Mouse (Mus musculus) limb, embryonic 11.5 days (tissue): ENCODE results near the gene Lcn12. TPM values are rescaled to one million over a fixed set of nuclear protein-coding genes. Genes with fewer than 3 reads are reported as not detected.

Source experiments
- ATAC-seq: fragments of 200-750 bp; cut with Nextera tagmentation; 2 replicates; pipeline ENCODE4 v1.8.0; 2017; ENCODE audit warnings: low read depth; ENCODE audit not compliant: insufficient number of reproducible peaks, low FRiP score, low TSS enrichment
- DNase-seq: peaks from one replicate; pipeline ENCODE4 v3.0.0-alpha.2; 2015; ENCODE audit warnings: low spot score
- H3K27ac ChIP-seq: fragments of 300-500 bp; sonication (generic); replicated peaks from 2 replicates; pipeline ENCODE4 v1.5.1; 2014; ENCODE audit warnings: low read depth, mild to moderate bottlenecking, low read length
- H3K27me3 ChIP-seq: fragments of 300-500 bp; sonication (generic); 2 replicates; pipeline ENCODE4 v1.6.1; 2014; ENCODE audit warnings: mild to moderate bottlenecking, low read length, mixed read lengths; ENCODE audit not compliant: control insufficient read depth, insufficient read depth
- H3K36me3 ChIP-seq: fragments of 300-500 bp; sonication (generic); 2 replicates; pipeline ENCODE4 v1.6.1; 2014; ENCODE audit warnings: mild to moderate bottlenecking, low read length, moderate library complexity, mixed read lengths; ENCODE audit not compliant: control insufficient read depth, insufficient read depth
- H3K4me1 ChIP-seq: fragments of 300-500 bp; sonication (generic); 2 replicates; pipeline ENCODE4 v1.6.1; 2014; ENCODE audit warnings: low read length, mixed read lengths; ENCODE audit not compliant: control insufficient read depth, insufficient read depth
- H3K4me2 ChIP-seq: fragments of 300-500 bp; sonication (generic); 2 replicates; pipeline ENCODE4 v1.6.1; 2014; ENCODE audit warnings: low read depth, mild to moderate bottlenecking, moderate library complexity; ENCODE audit not compliant: severe bottlenecking
- H3K4me3 ChIP-seq: fragments of 300-500 bp; sonication (generic); 2 replicates; pipeline ENCODE4 v1.5.1; 2014; ENCODE audit warnings: low read depth, low read length
- H3K9ac ChIP-seq: fragments of 300-500 bp; sonication (generic); 2 replicates; pipeline ENCODE4 v1.6.1; 2014; ENCODE audit warnings: mild to moderate bottlenecking, low read length
- H3K9me3 ChIP-seq: fragments of 300-500 bp; sonication (generic); 2 replicates; pipeline ENCODE4 v1.6.1; 2016; ENCODE audit warnings: low read length; ENCODE audit not compliant: control insufficient read depth
- WGBS: fragments of 180-500 bp; shearing (Covaris S2); extraction: QIAGEN DNeasy Blood & Tissue Kit; methylation state at CpG from one replicate; pipeline ENCODE4 v1.1.7; 2014; 5-methylcytosine and 5-hydroxymethylcytosine counted together
- polyA plus RNA-seq: library from polyadenylated mRNA; unstranded; fragments of >200 nt; fragmentation: Nextera tagmentation; extraction: Ambion mirVana; gene quantifications from 2 replicates; pipeline ENCODE4 v1.2.1, GENCODE M21; 2014

Gene Lcn12
- polyA plus RNA-seq, 1 experiment from 2014 or later: not detected

DNA sequence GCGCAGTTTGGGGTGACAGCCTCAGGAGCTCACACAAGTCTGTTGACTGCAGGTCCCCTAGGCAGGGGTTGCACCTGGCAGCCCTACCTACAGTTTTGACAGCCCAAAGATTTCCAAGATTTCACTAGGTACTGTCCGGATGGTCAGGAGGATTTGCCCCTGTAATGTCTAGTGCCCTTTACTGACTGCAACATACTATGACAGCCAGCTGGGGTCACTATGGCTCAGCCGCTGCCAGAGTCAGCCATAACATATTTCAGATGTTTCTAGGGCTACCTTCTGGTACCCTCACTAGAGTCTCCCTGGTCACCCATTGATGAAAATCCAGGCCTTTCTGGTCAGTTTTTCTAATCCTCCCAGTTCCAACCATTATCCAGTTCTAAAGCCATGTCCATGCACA lies 16.2 kb upstream of the Lcn12 start:
- no peak for DNase-seq

DNA sequence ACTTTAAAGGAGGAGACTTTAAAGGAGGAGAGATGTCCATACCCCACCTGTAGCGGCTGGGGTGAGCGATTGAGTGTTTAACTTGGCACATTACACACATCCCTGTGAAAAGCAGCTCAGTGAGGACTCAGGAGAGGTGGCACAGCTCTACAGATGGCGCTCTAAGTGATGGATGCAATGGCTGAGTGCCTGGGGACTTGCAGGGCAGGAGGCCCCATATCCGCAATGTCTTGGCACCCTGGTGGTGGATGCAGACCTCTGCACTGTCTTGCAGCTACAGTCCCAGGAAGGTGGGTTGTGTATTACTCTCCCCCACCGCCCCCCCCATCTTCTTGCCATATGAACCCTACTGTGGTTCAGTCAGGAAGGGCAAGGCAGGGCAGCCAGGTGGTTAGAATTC lies 13.3 kb upstream of the Lcn12 start:
- no peak overlapping the region for H3K4me2 ChIP-seq
- no peak for DNase-seq
- no peak overlapping the region for H3K27ac ChIP-seq
- H3K9me3 ChIP-seq: no peaks in the 10 kb centered on the region
- no peak overlapping the region for H3K4me3 ChIP-seq
- 27% methylated on average over 5 of the region's 5 CpGs for WGBS
- H3K9ac ChIP-seq: no peak overlapping the region
- ATAC-seq: no peak
- peaks cover 9% of the 10 kb centered on the region; the same call in 1 of the 2 replicates for H3K36me3 ChIP-seq
- H3K4me1 ChIP-seq: no peaks in the 10 kb centered on the region
- H3K27me3 ChIP-seq: no peaks in the 10 kb centered on the region

More for the DNA sequence above, 16.2 kb upstream of the Lcn12 start:
- Histone ChIP-seq H3K9me3 (no peaks in the 10 kb centered on the region), H3K9ac (no peak overlapping the region), H3K4me3 (no peak overlapping the region), H3K4me1 (no peaks in the 10 kb centered on the region), H3K4me2 (no peak overlapping the region), H3K27me3 (no peaks in the 10 kb centered on the region), H3K27ac (no peak overlapping the region), H3K36me3 (peaks cover 3% of the 10 kb centered on the region; the same call in 1 of the 2 replicates)
- ATAC-seq: no peak
- WGBS: 65% methylated on average over 3 of the region's 3 CpGs

DNA sequence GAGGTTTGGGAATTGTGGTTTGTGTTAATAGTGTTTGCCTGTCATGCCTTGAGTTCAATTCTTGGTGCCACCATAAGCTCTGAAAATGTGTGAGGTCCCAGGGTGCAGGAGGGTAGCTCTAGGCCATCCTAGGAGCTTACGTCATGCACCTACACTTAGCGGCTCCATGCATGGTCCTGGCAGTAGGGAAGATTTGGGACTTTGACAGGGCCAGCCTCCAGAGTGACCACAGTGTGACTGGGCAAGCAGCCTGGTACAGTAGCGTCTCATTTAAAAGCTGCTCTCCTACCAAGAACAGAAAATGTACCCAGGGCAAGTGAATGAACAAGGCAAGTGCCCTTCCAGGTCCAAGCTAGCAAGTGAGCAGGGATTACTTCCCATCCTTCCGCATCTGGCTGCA lies 12.1 kb upstream of the Lcn12 start:
- DNase-seq (no peak), ATAC-seq (no peak)
- WGBS: 94% methylated on average over 4 of the region's 4 CpGs
- H3K9me3 ChIP-seq: no peaks in the 10 kb centered on the region
- no peak overlapping the region for H3K27ac ChIP-seq
- H3K9ac ChIP-seq: no peak overlapping the region
- H3K4me3 ChIP-seq: no peak overlapping the region
- H3K4me1 ChIP-seq: peaks cover 7% of the 10 kb centered on the region
- no peaks in the 10 kb centered on the region for H3K27me3 ChIP-seq
- H3K4me2 ChIP-seq: no peak overlapping the region
- H3K36me3 ChIP-seq: peaks cover 9% of the 10 kb centered on the region; the same call in 1 of the 2 replicates

DNA sequence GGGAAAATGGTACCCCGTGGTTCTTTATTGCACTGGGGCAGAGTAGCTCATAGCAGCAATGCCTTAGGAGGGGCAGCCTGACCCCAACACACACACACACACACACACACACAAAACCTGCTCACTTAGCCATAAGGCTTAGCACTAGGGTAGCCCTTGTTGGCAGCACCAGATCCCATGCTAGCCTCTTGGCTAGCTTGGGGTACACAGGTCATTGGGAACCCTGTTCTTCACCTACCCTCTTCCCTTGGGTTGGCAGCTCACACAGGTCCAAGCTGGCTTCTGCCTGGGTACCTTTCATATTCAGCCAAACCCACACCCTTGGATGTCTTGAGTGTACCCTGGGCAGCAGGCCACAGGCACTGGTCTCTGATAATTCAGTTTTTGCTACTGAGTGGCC lies 11.3 kb upstream of the Lcn12 start:
- Histone ChIP-seq H3K4me1 (peaks cover 7% of the 10 kb centered on the region), H3K27me3 (no peaks in the 10 kb centered on the region), H3K27ac (no peak overlapping the region), H3K9ac (no peak overlapping the region), H3K4me2 (no peak overlapping the region), H3K36me3 (peaks cover 9% of the 10 kb centered on the region; the same call in 1 of the 2 replicates), H3K4me3 (no peak overlapping the region), H3K9me3 (no peaks in the 10 kb centered on the region)
- ATAC-seq: no peak
- DNase-seq: no peak
- 93% methylated on average over 1 of the region's 1 CpGs for WGBS

DNA sequence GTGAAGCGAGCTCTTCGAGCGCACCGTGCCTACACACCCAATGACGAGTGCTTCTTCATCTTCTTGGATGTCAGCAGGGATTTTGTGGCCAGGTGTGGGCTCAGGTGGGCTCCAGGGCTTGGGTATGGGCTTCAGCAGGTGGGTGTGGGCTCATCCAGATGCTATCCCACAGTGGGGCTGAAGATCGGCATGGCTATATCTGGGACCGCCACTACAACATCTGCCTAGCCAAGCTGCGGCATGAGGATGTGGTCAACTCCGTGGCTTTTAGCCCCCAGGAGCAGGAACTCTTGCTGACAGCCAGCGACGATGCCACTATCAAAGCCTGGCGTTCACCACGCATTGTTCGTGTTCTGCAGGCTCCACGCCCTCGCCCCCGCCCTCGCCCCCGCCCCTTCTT lies 10.8 kb upstream of the Lcn12 start:
- Histone ChIP-seq H3K27me3 (no peaks in the 10 kb centered on the region), H3K9ac (no peak overlapping the region), H3K4me3 (no peak overlapping the region), H3K4me2 (no peak overlapping the region), H3K36me3 (peaks cover 9% of the 10 kb centered on the region; the same call in 1 of the 2 replicates), H3K27ac (no peak overlapping the region), H3K4me1 (peaks cover 7% of the 10 kb centered on the region), H3K9me3 (no peaks in the 10 kb centered on the region)
- no peak for ATAC-seq
- no peak for DNase-seq
- 94% methylated on average over 19 of the region's 19 CpGs for WGBS

DNA sequence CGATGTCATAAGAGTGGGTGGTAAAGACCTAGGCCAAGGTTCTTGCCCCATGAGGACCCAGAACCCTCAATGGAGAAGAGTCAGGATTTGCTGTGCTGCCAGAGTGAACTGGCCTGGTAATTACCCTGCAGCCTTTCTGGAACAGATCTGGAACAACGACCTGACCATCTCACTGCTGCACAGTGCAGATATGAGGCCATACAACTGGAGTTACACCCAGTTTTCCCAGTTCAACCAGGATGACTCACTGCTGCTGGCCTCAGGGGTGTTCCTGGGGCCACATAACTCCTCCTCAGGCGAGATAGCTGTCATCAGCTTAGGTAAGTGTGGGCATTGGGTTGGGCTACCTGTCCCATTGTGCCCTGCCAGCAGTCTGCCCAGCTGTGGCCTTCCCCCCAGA lies 9.0 kb upstream of the Lcn12 start:
- WGBS: 85% methylated on average over 3 of the region's 3 CpGs
- no peak overlapping the region for H3K27ac ChIP-seq
- DNase-seq: no peak
- H3K9me3 ChIP-seq: no peaks in the 10 kb centered on the region
- H3K4me2 ChIP-seq: no peak overlapping the region
- H3K4me3 ChIP-seq: no peak overlapping the region
- no peak for ATAC-seq
- H3K4me1 ChIP-seq: peaks cover 7% of the 10 kb centered on the region
- H3K36me3 ChIP-seq: peaks cover 9% of the 10 kb centered on the region; the same call in 1 of the 2 replicates
- no peaks in the 10 kb centered on the region for H3K27me3 ChIP-seq
- no peak overlapping the region for H3K9ac ChIP-seq

DNA sequence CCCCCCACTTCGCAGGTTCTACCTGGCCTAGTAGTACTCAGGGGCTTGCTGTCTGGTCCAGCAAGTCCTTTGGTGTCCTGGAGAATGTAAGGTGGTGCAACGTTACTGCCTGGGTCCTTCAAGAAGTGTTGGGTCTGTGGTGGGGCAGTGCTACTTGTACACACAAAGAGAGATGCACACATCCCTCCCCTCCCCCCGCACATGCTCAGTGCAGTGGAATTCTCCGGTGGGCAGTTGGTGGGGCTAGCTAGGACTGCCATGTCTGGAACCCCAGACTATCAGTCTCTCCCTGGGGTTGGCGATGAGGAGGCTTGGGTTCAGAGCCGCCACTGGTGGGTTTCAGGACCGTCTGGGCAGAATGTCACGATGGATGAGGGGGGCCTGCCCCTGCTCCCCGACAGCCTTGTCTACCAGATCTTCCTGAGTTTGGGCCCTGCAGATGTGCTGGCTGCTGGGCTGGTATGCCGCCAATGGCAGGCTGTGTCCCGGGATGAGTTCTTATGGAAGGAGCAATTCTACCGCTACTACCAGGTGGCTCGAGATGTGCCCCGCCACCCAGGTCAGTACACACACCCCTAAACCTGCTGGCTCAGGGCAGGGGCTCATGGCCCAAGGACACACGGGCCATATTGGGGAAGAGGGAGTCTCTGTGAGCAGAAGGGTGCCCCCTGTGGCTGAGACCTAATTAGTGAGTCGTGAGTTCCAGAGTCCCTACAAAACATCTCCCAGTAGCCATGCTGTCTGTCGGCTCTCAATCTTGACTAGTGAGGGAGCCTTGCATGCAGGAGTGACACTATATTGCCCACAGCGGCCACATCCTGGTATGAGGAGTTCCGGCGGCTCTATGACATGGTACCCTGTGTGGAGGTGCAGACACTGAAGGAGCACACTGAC lies 8.1 kb upstream of the Lcn12 start, which contains the start of gene C8g:
Gene C8g, minus strand, starts transcription at position 127 of the 894 bp plus-strand sequence.
- H3K27ac ChIP-seq: no peak within 1 kb of the TSS
- peak within 1 kb of the TSS; percentile 93 for H3K4me2 ChIP-seq
- peaks cover 7% of the 10 kb centered on the region for H3K4me1 ChIP-seq
- no peaks in the 10 kb centered on the region for H3K27me3 ChIP-seq
- H3K9me3 ChIP-seq: no peaks in the 10 kb centered on the region
- peaks cover 9% of the 10 kb centered on the region; the same call in 1 of the 2 replicates for H3K36me3 ChIP-seq
- peak within 1 kb of the TSS; percentile 76 for H3K9ac ChIP-seq
- H3K4me3 ChIP-seq: peak within 1 kb of the TSS; percentile 62
- ATAC-seq: no peak
- no peak for DNase-seq
- WGBS: 77% methylated on average over 20 of the region's 20 CpGs

DNA sequence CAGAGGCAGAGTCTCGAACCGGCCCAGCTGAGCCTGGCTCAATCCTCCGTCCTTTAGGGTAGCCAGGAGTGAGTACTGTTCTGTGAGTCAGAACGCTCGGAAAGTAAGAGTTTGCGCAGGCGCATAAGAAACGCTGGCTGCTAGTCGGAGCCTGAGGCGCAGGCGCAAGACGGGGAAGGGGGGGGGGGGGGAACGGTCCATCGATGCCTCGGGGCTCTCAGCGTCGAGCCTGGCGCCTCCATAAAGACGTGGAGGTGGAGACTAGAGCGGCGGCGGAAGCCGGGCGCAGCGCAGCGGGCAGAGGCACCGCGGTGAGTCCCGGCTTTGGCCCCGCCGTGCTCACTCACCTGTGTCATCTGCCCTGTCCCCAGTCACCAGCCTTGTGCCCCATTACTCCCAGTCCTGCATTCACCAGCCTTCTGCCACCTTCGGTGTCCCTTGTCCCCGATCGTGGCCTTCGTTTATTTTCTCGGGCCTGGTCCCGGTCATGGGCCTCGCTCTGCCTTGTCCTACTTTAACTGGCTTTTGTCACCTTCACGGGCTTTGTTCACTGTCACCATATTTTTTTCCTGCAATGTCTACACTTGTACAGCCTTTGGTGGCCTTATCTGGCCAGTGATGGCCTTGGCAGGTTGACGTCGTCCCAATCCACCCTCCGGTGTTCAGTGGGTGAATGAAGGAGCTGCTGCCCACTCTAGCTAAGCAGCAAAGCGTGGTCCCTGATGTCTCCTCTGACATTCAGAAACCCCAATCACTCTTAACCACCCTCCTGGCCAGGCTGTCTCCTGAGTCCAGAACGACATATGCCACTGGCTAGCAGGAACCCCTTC lies 7.1 kb upstream of the Lcn12 start, which contains the start of gene Fbxw5:
Gene Fbxw5, plus strand, starts transcription at position 175 of the 830 bp plus-strand sequence.
- no peaks in the 10 kb centered on the region for H3K27me3 ChIP-seq
- DNase-seq (peak; percentile 91), ATAC-seq (peak; percentile 81)
- H3K4me2 ChIP-seq: peak within 1 kb of the TSS; percentile 93
- H3K4me3 ChIP-seq: peak within 1 kb of the TSS; percentile 62
- no peak within 1 kb of the TSS for H3K27ac ChIP-seq
- H3K36me3 ChIP-seq: peaks cover 9% of the 10 kb centered on the region; the same call in 1 of the 2 replicates
- H3K9me3 ChIP-seq: no peaks in the 10 kb centered on the region
- peaks cover 7% of the 10 kb centered on the region for H3K4me1 ChIP-seq
- peak within 1 kb of the TSS; percentile 76 for H3K9ac ChIP-seq
- WGBS: 1% methylated on average over 38 of the region's 44 CpGs
